Mouse (Mus musculus): Measurements from ENCODE around the gene Cd8a. TPM values are rescaled to one million over a fixed set of nuclear protein-coding genes. Genes with fewer than 3 reads are reported as not detected.

Gene Cd8a
- polyA plus RNA-seq, 1 experiment from 2014 or later = 12.2 TPM

DNA sequence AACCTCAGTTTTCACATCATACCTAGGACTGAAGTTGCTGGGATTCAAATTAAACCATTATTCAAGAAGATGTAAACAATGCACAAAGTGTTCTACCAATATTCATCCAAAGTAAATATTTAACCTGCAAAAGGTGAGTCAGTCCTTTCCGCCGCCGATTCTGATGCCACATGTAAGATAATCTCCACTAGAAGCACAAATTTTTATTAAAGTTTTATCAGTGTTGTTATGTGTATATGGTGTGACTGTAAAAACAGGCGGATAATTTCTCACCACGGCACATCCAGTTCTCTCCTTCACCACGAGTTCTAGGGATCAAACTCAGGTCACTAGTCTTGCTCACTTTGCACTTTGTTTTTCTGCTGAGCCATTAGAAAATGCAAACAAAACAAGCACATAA lies 47.6 kb downstream of the Cd8a start:
- Histone ChIP-seq H3K4me3 (ENCODE audit: low read length) (no peak overlapping the region), H3K9me3 (replicated peaks; ENCODE audit: control insufficient read depth, low read length) (no peaks in the 10 kb centered on the region), H3K27ac (ENCODE audit: low read length) (no peak overlapping the region), H3K4me2 (ENCODE audit: low read depth, low read length) (no peak overlapping the region), H3K36me3 (ENCODE audit: control insufficient read depth, insufficient read depth) (no peaks in the 10 kb centered on the region), H3K9ac (ENCODE audit: low read length) (no peak overlapping the region), H3K27me3 (ENCODE audit: control insufficient read depth, insufficient read depth, low read length) (no peaks in the 10 kb centered on the region), H3K4me1 (ENCODE audit: control insufficient read depth, insufficient read depth, low read length) (no peaks in the 10 kb centered on the region)
- ATAC-seq (replicated peaks; ENCODE audit: extremely low read depth, insufficient read depth, low FRiP score) = no peak
- WGBS = 85% methylated on average over 6 of the region's 6 CpGs

GRCm38 (mm10) chr6:71422162-71422561 lies 48.9 kb downstream of the Cd8a start:
- no peak for ATAC-seq (replicated peaks; ENCODE audit: extremely low read depth, insufficient read depth, low FRiP score)
- H3K9ac ChIP-seq (ENCODE audit: low read length) = no peak overlapping the region
- no peak overlapping the region for H3K4me3 ChIP-seq (ENCODE audit: low read length)
- H3K4me2 ChIP-seq (ENCODE audit: low read depth, low read length) = no peak overlapping the region
- H3K9me3 ChIP-seq (replicated peaks; ENCODE audit: control insufficient read depth, low read length) = no peaks in the 10 kb centered on the region
- H3K27me3 ChIP-seq (ENCODE audit: control insufficient read depth, insufficient read depth, low read length) = no peaks in the 10 kb centered on the region
- H3K4me1 ChIP-seq (ENCODE audit: control insufficient read depth, insufficient read depth, low read length) = no peaks in the 10 kb centered on the region
- WGBS = 84% methylated on average over 3 of the region's 3 CpGs
- H3K36me3 ChIP-seq (ENCODE audit: control insufficient read depth, insufficient read depth) = no peaks in the 10 kb centered on the region
- no peak overlapping the region for H3K27ac ChIP-seq (ENCODE audit: low read length)

DNA sequence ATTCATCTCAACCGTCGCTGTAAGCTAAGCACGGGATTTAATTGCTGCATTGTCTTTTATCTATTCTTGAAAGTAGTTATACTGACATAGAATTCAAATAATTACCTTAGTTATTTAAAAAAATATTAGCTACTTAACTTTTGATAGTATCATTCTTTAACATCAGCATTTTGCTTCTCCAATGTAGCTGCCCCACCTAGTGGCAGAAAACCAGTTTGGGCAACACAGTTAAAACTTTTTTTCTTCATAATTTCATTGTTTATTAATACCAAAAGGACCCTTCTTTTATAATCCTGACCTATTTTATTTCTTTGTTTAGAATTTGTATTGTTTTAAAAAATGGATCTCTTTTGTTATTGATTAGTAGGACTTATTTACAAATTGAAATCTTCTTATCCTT lies 49.9 kb downstream of the Cd8a start:
- 87% methylated on average over 3 of the region's 3 CpGs for WGBS

DNA sequence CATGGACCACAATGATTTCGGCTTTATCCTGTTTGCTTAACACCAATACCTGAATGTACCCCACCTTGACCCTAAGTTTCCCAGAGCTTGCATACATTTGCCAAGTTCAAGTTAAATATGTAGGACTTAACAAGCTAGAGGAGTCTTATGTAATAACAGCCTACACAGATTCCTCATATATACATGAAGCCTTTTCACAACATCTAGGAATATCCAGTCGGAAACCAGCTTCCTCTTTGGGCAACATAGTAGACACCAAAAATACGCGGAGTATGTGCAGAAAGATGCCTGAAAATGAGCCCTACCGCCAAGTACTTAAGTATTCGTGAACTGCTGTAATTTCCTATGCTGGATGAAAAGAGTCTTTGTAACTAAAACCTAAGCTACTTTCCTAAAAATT lies 52.5 kb downstream of the Cd8a start:
- Histone ChIP-seq H3K36me3 (ENCODE audit: control insufficient read depth, insufficient read depth) (peaks cover 5% of the 10 kb centered on the region), H3K4me1 (ENCODE audit: control insufficient read depth, insufficient read depth, low read length) (no peaks in the 10 kb centered on the region), H3K4me3 (ENCODE audit: low read length) (no peak overlapping the region), H3K4me2 (ENCODE audit: low read depth, low read length) (no peak overlapping the region), H3K27ac (ENCODE audit: low read length) (no peak overlapping the region), H3K9ac (ENCODE audit: low read length) (no peak overlapping the region), H3K27me3 (ENCODE audit: control insufficient read depth, insufficient read depth, low read length) (no peaks in the 10 kb centered on the region), H3K9me3 (replicated peaks; ENCODE audit: control insufficient read depth, low read length) (no peaks in the 10 kb centered on the region)
- 91% methylated on average over 6 of the region's 6 CpGs for WGBS
- no peak for ATAC-seq (replicated peaks; ENCODE audit: extremely low read depth, insufficient read depth, low FRiP score)

More for the DNA sequence above, 49.9 kb downstream of the Cd8a start:
- Histone ChIP-seq H3K4me2 (ENCODE audit: low read depth, low read length) (no peak overlapping the region), H3K9me3 (replicated peaks; ENCODE audit: control insufficient read depth, low read length) (no peaks in the 10 kb centered on the region), H3K36me3 (ENCODE audit: control insufficient read depth, insufficient read depth) (peaks cover 3% of the 10 kb centered on the region), H3K27ac (ENCODE audit: low read length) (no peak overlapping the region), H3K9ac (ENCODE audit: low read length) (no peak overlapping the region), H3K27me3 (ENCODE audit: control insufficient read depth, insufficient read depth, low read length) (no peaks in the 10 kb centered on the region), H3K4me3 (ENCODE audit: low read length) (no peak overlapping the region), H3K4me1 (ENCODE audit: control insufficient read depth, insufficient read depth, low read length) (no peaks in the 10 kb centered on the region)
- no peak for ATAC-seq (replicated peaks; ENCODE audit: extremely low read depth, insufficient read depth, low FRiP score)

- Histone ChIP-seq H3K4me2 (ENCODE audit: low read depth, low read length) (no peak overlapping the region), H3K9me3 (replicated peaks; ENCODE audit: control insufficient read depth, low read length) (no peaks in the 10 kb centered on the region), H3K36me3 (ENCODE audit: control insufficient read depth, insufficient read depth) (peaks cover 5% of the 10 kb centered on the region), H3K27ac (ENCODE audit: low read length) (no peak overlapping the region), H3K9ac (ENCODE audit: low read length) (no peak overlapping the region), H3K27me3 (ENCODE audit: control insufficient read depth, insufficient read depth, low read length) (no peaks in the 10 kb centered on the region), H3K4me1 (ENCODE audit: control insufficient read depth, insufficient read depth, low read length) (no peaks in the 10 kb centered on the region), H3K4me3 (ENCODE audit: low read length) (no peak overlapping the region)
- no peak for ATAC-seq (replicated peaks; ENCODE audit: extremely low read depth, insufficient read depth, low FRiP score)
- WGBS = 77% methylated on average over 4 of the region's 4 CpGs
Measured at GRCm38 (mm10) chr6:71427996-71428725, 54.9 kb downstream of the Cd8a start.

Other genes starting within 250 kb of the Cd8a start
- 5.9 and 6.2 TPM in 2 replicates for gene Thnsl2, start 229.0 kb upstream of the Cd8a start, polyA plus RNA-seq (2015; fragmentation: Nextera tagmentation; extraction: Ambion mirVana)
- 0.49 and 1.8 TPM in 2 replicates for gene Fabp1, start 173.6 kb upstream of the Cd8a start, polyA plus RNA-seq (2015; fragmentation: Nextera tagmentation; extraction: Ambion mirVana)
- gene Krcc1, start 101.8 kb upstream of the Cd8a start, polyA plus RNA-seq (2015; fragmentation: Nextera tagmentation; extraction: Ambion mirVana) = 61.5 and 69.2 TPM in 2 replicates
- 118 and 136 TPM in 2 replicates for gene Smyd1, start 51.2 kb upstream of the Cd8a start, polyA plus RNA-seq (2015; fragmentation: Nextera tagmentation; extraction: Ambion mirVana)
- 3.0 and 17.6 TPM in 2 replicates for gene Cd8b1, start 50.6 kb upstream of the Cd8a start, polyA plus RNA-seq (2015; fragmentation: Nextera tagmentation; extraction: Ambion mirVana)
- 11.0 and 14.5 TPM in 2 replicates for gene Rmnd5a, start 67.2 kb downstream of the Cd8a start, polyA plus RNA-seq (2015; fragmentation: Nextera tagmentation; extraction: Ambion mirVana)
- gene Rnf103, start 120.5 kb downstream of the Cd8a start, polyA plus RNA-seq (2015; fragmentation: Nextera tagmentation; extraction: Ambion mirVana) = 13.1 and 13.8 TPM in 2 replicates
- gene Chmp3, start 170.4 kb downstream of the Cd8a start, polyA plus RNA-seq (2015; fragmentation: Nextera tagmentation; extraction: Ambion mirVana) = 64.1 and 67.6 TPM in 2 replicates